Mouse (Mus musculus) embryonic fibroblast, embryonic 13.5 days (primary cell): ENCODE measurements around the gene Mfsd5.

Experiments used
- CTCF ChIP-seq: IDR thresholded peaks from 2 replicates; pipeline ENCODE4 v1.5.1; 2011; ENCODE audit warnings: mild to moderate bottlenecking, control low read depth, low read length, moderate library complexity, borderline replicate concordance; ENCODE audit not compliant: insufficient read depth
- POLR2A ChIP-seq: IDR thresholded peaks from 2 replicates; pipeline ENCODE4 v1.6.1; 2011; ENCODE audit warnings: low read depth, mild to moderate bottlenecking, control low read depth, low read length, moderate library complexity

GRCm38 (mm10) chr15:102248812-102249191 lies 30.5 kb upstream of the Mfsd5 start:
- TF ChIP-seq CTCF (no peak), POLR2A (no peak)
